Mouse (Mus musculus): ENCODE results near the gene Xrcc4. TPM values are rescaled to one million over a fixed set of nuclear protein-coding genes. Genes with fewer than 3 reads are reported as not detected.

Gene Xrcc4
- polyA plus RNA-seq (2017; shearing (Covaris generic)), result 10 to 100 TPM; 17.6 to 20.9 TPM

DNA sequence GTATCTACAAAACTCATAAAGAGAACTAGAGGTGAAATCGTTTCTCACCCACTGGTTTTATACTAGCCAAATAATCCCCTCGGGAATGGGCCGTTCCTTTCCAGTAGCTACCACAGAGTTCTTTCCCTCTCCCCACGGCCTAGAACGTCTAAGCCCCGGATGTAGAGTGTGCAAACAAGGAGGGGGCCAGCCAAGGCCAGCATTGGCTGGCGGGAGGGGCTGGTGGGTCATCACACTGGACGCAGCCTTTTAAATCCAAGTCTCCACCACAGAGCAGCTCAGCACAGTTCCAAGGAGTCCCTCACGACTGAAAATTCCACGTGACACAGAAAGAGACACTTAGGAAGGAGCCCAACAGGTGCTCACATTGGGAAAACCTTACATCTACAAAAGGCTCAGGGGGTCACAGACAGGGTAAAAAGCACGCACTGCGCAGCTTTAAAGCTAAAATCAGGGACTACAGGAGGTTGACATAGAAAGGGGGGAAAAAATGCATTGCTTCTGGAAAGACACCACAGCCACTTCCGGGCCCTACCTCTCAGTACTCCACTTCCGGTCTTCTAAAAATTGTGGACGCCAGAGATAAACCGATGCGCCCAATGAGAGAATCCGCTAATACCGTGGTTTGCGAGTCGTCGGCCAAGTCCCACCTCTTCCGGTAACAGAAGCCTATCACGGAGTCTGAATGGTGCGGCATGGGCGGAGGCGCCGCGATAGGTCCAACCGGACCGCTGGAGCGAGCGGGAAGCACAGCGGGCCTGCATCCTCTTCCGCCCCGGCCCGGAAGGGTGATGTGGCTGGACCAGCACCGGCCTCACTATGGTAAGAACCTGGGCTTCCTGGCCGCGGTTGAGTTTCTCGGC is at the start of gene Xrcc4, which contains the start of gene Tmem167:
TSS of gene Xrcc4 (minus strand) at position 647 of the 863 bp plus-strand sequence.
TSS of gene Tmem167 (plus strand) at position 162 of the 863 bp plus-strand sequence.

GRCm38 (mm10) chr13:89741766-89742685 is 347.4 kb downstream of the Xrcc4 start, which contains the start of gene Vcan:
Vcan (minus strand) TSS chr13:89742509.

Other genes with a start within 250 kb of the Xrcc4 start
- gene Tmem167, start 485 bp downstream of the Xrcc4 start, polyA plus RNA-seq (2017; shearing (Covaris generic)), result 10 to 100 TPM; 43.0 to 46.7 TPM

All from activated CD4-positive, CD25-positive, alpha-beta regulatory T cell (primary cell).